Mouse (Mus musculus) 3T3-L1 (cell line): ENCODE measurements around the gene 2310011J03Rik.

Source experiments
- DNase-seq: peaks from one replicate; pipeline ENCODE4 v3.0.0-alpha.2; 2015; ENCODE audit warnings: low read depth, low spot score

The 2310011J03Rik gene

DNA sequence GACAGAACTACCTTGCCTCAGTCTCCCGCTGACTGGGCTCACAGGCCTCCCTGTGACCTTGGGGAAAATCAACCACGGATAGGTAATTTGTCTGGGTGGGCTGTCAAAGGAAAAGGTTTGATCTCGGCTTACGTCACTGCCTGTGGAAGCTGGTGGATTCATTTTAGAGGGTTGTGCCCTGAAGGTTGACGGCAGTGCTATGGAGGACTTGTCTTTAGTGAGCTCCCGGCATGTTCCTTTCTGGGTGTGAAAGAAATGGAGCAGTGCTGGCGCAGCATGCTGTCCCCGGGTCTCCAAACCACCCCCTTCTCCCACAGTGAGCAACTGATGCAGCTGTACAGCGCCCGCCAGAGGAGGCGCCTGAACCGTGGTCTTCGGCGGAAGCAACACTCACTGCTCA, 27.0 kb downstream of the 2310011J03Rik start:
- DNase-seq, result peak; percentile 52

DNA sequence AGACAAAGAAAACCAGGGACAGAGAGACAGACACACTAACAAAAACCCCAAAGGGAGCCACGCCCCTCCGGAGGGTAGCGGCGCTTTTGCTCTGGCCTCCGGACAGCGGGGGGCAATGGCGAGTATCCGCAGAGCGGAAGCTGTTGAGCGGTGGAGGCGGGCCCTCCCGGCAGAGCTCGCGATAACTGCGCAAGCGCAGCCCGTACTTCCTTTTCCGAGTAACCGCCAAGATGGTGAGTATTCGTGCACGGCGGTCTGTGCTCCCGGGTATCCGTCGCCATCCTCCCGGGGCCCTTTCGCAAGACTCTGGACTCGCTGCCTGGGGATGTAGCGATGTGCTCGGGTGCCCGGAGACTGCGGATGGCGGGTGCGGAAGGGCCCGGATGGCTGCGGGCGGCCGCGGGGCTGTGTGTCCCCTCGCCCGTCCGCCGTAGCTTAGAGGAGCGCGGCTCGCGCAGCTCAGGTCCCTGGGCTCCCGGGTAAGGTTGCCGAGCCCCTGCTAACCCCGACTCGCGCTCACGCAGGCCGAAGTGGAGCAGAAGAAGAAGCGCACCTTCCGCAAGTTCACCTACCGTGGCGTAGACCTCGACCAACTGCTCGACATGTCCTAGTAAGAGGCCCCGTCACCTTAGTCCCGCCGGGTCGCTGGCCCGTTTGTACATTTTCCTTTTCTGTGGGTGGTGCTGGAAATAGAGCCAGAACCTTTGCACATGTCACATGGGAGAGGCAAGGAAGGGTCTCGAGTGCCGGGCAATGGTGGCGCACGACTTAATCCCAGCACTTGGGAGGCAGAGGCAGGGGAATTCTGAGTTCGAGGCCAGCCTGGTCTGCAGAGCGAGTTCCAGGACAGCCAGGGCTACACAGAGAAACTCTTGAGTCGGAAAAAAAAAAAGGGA, 27.8 kb downstream of the 2310011J03Rik start, which contains the start of gene Rps15:
TSS of gene Rps15 (plus strand) at position 203 of the 896 bp plus-strand sequence.
- peak; percentile 96 for DNase-seq

DNA sequence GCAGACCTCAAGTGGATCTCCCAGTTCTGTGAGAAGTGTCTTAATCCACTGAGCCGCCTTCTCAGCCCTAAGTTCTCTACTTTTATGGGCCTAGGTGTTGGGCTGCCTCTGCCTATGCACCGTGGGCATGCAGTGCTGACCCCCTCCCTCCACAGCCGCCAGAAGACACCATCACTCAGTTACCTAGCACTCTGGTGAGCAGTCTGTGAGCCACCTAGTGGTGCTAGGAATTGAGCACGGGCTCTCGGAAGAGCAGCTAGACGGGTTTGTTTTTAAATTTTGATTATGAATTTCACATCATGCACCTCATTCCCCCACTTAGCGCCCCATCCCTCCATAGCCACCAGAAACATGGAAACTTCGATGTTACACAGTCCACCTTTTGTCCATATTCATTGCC, 31.7 kb downstream of the 2310011J03Rik start:
- DNase-seq, result no peak

DNA sequence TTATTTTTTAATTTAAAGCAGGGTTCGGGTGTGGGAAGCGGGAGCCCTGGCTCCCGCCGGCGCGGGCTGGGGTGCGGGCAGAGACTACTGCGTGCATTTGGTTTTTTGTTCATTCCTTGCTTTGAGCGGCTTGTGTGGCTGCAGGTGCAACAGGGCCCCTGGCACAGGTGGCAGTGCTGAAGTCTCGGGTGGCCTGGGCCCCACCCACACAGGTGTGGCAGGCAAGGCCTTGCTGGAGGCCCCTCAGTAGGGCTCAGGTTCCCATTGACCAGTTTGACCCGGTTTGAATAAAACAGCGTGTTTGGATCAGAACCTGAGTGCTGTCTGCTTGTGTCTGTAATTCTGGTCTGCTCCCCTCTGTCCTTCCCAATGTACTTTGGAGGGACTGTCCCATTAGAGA, 32.2 kb downstream of the 2310011J03Rik start:
- no peak for DNase-seq

DNA sequence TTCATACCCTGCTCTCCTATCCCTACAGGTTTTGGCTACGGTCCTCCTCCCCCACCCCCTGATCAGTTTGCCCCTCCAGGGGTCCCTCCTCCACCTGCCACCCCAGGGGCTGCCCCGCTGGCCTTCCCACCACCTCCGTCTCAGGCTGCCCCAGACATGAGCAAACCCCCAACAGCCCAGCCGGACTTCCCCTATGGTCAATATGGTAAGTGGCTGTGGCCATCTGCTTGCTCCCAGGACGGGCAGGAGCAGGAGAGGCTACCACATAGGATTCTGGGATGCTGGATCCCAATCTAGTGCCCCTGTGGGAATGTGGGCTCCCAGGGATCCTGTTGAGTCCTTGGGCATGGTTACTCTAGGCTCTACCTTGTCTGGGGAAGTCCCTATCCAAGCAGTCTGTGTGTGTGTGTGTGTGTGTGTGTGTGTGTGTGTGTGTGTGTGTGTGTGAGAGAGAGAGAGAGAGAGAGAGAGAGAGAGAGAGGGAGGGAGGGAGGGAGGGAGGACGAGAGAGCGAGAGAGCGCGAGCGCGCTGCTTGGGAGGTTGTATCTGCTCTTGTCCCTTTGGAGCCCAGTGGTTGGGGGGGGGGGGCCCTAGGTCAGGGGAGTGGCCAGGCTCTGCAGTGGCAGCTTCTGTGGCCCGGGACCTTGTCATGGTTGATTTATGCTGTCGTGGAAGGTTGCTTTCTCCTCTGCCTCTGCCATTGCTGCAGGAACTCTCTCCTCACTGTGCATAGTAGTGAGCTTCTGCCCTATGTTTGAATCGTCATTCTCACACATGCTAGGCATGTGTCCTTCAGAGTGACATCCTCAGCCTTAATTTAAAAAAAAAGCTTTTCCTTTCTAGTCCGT, 34.9 kb downstream of the 2310011J03Rik start:
- DNase-seq, result no peak

DNA sequence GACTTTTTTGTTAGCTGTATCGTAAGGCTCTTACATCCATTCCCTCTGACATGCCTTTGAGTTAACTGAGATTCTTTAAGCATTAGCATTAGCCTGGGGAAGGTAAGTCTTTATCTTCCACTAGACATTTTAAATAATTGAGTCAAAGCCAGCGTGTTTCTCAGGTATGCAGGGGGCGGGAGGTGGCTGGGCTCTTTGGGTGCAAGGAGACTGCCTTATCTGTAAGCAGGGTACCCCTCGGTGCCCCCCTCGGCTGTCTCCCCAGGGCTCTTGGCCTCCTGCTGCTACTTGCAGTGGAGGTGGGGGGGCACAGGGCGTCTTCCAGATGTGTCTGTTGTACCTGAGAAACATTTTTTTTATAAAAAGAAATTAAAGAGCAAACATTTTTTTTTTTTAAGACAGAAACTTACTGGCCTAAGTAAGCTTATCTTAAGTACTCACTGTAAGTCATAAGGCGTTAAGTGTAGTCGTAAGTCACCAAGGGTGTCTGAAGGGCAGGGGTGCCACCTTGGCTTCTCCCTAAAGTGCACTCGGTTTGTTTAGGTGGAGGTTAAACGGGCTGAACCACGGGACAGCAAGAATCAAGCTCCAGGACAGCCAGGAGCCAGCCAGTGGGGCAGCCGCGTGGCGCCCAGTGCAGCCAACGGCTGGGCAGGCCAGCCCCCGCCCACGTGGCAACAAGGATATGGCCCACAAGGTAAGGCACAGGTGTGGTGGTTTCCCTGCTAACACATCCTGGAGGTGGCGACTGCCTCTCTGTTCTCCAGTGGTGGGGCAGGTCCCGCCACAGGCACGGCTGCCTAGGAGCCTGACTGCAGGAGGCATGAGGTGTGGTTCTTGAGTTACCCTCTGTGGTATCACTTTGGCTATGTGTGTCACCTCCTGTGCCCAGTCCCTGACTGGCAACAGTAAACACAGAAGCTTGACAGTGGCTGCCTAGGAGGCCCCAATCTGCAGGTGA, 37.6 kb downstream of the 2310011J03Rik start:
- no peak for DNase-seq

DNA sequence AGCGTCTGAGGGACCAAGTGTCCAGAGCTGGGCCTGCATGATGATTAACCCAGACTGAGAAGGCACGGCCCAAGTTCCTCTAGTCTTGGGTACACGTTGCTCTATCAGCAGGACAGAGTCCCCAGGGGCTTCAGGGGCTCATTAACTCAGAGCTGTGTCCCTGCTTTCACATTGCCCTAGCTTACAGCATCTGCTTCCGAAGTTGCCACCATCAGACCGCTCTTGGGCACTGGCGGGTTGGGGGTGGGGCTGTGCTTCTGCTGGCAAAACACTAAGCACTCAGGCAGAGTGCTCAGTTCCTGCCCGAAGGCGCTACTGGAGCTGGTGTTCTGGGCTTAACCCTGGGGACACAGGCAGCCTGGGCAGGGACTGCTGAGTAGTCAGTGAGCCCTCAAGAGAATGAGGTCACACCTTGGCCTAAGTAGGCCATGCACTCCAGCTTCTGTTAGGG, 38.4 kb downstream of the 2310011J03Rik start:
- no peak for DNase-seq

DNA sequence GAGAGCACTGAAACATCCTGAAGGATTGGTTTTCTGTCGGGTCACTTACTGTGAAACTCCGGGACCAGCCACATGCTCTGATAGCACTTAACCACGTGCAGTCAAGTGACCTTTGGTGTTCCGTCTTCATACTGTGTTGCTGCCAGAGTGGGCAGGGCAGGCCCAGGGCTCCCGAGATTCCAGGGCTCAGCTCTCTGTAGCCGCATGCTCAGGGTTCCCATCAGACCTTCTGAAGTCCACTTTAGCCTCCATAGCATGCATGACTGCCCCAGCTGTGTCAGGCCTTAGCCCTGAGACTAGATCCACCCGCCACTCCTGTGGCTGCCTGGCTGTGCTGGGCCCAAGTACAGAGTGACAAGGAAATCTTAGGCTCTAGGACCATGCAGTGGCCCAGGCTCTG, 39.0 kb downstream of the 2310011J03Rik start:
- DNase-seq, result no peak

DNA sequence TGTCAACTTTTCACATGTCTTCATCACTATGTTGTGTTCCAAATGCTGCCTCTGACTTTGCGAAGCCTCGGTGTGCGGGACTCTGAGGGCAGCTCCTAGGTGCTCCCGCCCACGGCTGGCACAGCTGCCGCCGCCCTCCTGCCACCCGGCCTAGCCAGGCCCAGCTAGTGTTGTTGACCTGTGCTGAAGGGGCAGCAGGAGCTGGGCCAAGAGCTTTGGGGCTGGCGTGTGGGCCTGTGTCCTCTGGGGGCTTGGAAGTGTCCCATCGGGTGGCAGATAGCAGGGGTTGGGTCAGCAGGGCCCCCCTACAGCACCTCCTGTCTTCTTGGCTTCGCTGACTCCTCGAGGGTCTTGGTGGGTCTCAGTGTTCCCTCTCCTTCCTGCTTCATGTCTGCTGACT, 41.1 kb downstream of the 2310011J03Rik start:
- DNase-seq, result no peak

DNA sequence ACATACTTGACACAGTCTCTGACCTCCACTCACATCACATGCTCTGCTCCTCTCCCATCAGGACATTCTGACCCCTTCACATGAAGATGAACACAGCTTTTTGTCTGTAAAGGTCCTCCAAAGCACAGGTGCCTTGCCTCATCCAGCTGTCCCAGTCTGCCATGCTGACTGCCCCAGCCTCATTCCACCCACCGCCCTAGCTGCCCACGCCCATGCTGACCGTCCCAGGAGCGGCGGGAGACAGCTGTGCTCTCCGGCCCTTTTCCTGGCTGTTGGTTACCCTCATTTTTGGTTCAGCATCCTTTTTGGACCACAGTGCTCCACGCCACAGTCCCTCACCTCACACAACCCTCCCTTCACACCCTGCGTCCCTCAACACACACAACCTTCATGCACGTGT, 41.9 kb downstream of the 2310011J03Rik start:
- no peak for DNase-seq

DNA sequence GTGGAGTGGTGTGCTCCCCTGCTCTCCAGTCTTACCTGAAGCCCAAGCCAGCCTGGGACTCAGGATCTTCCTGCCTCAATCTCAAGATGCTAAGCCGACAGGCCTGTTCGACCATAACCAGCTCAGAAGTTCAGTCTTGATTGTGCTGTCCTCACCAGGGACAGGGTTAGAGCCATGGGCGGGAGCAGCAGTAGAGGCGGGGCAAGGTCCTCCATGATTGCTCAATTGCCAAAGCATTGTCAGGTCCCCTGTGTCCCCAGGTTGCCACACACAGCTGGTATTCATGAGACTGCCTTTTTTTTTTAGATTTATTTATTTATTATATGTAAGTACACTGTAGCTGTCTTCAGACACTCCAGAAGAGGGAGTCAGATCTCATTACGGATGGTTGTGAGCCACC, 44.1 kb downstream of the 2310011J03Rik start:
- DNase-seq, result no peak

DNA sequence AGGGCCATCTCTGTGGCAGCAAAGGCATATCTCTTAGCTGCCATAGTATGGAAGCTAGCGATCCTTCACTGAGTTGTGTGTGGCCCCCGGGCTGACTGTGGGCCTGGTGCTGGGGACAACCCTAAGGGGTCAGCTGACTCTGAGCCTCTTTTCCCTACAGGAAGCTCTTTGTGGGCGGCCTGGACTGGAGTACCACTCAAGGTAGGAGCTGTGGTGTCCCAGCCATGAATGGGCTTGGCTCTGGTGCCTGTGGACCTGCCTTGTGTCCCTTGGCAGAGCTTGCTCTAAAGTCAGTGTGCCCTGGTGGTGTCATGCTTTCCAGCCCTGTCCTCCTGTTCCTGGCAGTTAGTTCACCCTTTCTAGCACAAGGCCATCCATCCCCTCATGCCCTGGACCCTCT, 46.5 kb downstream of the 2310011J03Rik start:
- DNase-seq, result no peak

DNA sequence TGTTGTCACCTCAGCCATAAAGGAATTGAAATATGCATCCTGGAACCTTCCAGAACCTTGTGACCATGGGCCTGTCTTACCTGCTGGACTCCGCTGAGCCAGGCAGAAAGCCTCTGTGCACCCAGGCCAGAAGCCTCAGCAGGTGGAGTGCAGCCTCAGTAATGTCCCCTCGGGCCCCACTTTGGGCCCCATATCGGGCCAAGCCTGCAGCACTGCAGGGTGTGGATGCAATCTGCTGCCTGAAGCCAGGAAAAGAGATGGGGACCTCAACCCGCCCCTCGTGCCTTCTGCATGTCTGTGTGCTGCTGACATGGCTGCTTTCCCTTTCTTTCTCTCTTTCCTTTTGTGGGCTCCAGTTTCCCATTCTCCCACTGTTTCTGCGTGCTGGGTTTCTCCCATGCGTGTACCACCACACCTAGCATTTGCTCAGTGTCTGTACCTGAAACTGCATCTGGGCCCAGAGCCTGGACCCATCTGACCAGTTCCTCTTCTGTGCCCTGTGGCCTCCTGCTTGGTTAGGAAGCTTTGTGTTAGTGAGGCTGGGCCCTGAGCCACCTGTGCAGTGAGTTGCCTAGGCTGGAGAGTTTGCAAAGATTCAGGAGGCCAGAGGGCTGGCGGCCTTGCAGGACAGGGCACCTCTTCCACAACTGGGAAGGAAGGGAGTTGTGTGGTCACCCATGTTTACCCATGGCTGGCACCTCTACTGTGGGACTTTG, 48.3 kb downstream of the 2310011J03Rik start:
- no peak for DNase-seq

DNA sequence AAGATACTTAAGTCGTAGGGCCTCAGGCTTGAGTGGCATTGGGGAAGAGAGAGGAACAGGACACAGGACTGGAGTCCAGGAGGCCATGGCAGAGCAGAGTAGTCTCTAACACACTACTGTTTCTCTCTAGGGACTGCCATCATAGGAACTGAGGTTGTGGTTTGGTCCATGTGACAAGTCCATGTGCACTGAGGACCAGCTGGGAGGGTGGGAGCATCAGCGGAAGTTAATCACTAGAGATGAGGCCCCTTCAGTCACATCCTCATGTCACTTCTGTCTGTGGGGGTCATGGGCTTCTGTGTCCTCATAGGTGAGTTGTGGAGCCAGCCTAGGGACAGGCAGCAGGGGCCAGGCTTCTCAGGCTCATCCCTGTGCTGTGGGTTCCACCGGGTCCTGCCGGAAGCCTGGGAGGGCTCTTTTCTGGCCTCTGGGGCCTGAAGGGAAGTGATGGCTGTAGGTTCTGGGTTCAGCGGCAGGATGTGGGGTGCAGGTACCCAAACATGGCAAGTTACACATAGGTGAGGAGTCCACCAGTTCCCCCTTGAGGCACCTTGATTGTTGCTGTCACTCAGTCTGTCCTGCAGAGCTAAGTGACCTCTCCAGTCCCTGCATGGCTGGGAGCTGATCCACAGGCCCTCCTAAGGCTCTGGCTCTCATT, 49.0 kb downstream of the 2310011J03Rik start:
- DNase-seq, result no peak

DNA sequence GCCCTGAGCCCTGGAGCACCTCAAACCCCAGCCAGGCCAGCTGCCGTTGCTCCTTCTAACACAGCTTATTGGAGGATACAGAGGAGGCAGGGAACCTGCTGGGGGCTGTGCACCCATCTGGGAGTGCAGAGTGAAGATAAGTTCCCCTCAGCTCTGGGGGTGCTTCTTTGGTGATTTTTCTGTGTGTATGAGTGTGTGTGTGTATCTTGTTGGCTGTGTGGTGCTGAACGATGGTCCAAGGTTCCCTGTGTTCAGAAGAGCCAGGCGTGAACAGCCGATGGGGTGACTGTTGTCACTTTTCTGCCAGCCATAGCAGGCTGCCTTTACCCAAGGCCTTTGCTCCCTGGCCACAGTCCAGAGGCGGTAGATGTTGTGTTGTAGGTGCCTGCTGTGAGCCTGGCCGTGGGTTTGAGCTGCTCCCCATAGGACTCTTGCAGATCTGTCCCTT, 49.6 kb downstream of the 2310011J03Rik start:
- no peak for DNase-seq

DNA sequence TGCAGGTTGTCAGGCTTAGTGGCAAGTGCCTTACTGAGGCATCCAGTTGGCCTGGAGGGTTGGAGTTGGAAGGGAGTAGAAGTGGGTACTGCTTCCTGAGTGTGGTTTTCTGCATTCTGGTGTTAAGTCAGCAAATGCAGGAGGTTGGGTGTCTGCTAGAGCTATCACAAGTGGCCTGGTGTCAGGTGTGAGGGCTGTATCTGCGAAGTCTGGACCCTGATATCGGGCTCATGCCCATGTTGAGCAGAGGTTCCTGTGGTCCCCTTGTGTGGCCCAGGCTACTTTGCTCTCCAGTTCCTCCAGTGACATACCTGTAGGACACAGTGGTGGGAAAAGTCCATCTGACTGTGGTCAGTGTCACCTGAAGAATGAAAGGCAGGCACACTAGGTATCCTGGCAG, 50.2 kb downstream of the 2310011J03Rik start:
- no peak for DNase-seq
